Mouse (Mus musculus): ENCODE measurements around the gene Six5. TPM values are rescaled to one million over a fixed set of nuclear protein-coding genes. Genes with fewer than 3 reads are reported as not detected.

The Six5 gene
- total and polyA plus RNA-seq, 3 experiments, result 3.0 to 7.7 TPM; not detected in 1

DNA sequence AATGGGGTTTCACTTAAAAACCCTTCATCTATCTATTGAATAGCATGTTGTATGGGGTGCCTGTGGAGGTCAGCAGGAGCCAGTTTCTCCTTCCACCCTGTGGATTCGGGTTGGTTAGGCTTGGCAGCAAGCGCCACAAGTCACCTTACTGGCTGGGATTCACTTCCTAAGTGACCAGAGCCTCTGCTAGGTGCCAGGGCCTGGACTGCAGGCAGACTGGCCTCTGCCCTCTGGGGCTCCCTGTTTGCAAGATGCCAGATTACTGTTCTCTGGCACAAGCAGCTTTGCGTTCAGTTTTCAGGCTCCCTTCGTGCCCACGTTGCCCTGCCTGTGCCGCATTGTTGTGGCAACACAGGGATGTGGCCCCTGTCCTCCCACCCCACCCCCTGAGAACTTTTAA lies 30.3 kb downstream of the Six5 start:
- no peak for TF ChIP-seq USF2 (IDR thresholded peaks at IDR 0.05; ENCODE audit: borderline replicate concordance in 1 of 2, insufficient read depth in 1 of 2, low read depth in 1 of 2, low read length in 2 of 2)
- TF ChIP-seq NELFE (IDR thresholded peaks at IDR 0.05; ENCODE audit: low read depth, low read length), result no peak
- TF ChIP-seq EP300 (IDR thresholded peaks at IDR 0.05; ENCODE audit: low read depth in 1 of 2, low read length in 2 of 2), result no peak
- no peak for TF ChIP-seq TCF12 (IDR thresholded peaks at IDR 0.05; ENCODE audit: low read depth, low read length)
- TF ChIP-seq TBP (IDR thresholded peaks at IDR 0.05; ENCODE audit: low read depth, low read length), result no peak
- TF ChIP-seq ZMIZ1 (IDR thresholded peaks at IDR 0.05; ENCODE audit: low read depth, low read length), result no peak
- TF ChIP-seq ELF1 (IDR thresholded peaks at IDR 0.05; ENCODE audit: low read depth, low read length), result no peak
- TF ChIP-seq MAFK (IDR thresholded peaks at IDR 0.05; ENCODE audit: borderline replicate concordance, low read depth, low read length), result no peak
- no peak for TF ChIP-seq CHD2 (IDR thresholded peaks at IDR 0.05; ENCODE audit: low read length)
- no peak for TF ChIP-seq MXI1 (IDR thresholded peaks at IDR 0.05; ENCODE audit: low read depth, low read length)
- no peak for TF ChIP-seq CTCF (IDR thresholded peaks at IDR 0.05 in 2 of 3, conservative IDR thresholded peaks at IDR 0.05 in 1 of 3; ENCODE audit: control insufficient read depth in 1 of 3, insufficient read depth in 1 of 3, low read depth in 2 of 3, low read length in 3 of 3, poor library complexity in 1 of 3, severe bottlenecking in 1 of 3)
- TF ChIP-seq ZNF384 (IDR thresholded peaks at IDR 0.05; ENCODE audit: low read depth, low read length), result no peak
- TF ChIP-seq MYB (IDR thresholded peaks at IDR 0.05; ENCODE audit: low read depth, low read length), result no peak
- no peak for TF ChIP-seq GATA1 (IDR thresholded peaks at IDR 0.05; ENCODE audit: low read depth, low read length)
- no peak for TF ChIP-seq ETS1 (IDR thresholded peaks at IDR 0.05; ENCODE audit: low read depth, low read length)
- TF ChIP-seq GABPA (IDR thresholded peaks at IDR 0.05; ENCODE audit: low read depth, low read length), result no peak
- no peak for TF ChIP-seq UBTF (IDR thresholded peaks at IDR 0.05; ENCODE audit: borderline replicate concordance, insufficient read depth, low read depth, low read length)
- no peak for TF ChIP-seq SIN3A (IDR thresholded peaks at IDR 0.05; ENCODE audit: low read length)
- no peak overlapping the region for H3K9ac ChIP-seq (ENCODE audit: control insufficient read depth, low read depth, low read length, poor library complexity, severe bottlenecking)

DNA sequence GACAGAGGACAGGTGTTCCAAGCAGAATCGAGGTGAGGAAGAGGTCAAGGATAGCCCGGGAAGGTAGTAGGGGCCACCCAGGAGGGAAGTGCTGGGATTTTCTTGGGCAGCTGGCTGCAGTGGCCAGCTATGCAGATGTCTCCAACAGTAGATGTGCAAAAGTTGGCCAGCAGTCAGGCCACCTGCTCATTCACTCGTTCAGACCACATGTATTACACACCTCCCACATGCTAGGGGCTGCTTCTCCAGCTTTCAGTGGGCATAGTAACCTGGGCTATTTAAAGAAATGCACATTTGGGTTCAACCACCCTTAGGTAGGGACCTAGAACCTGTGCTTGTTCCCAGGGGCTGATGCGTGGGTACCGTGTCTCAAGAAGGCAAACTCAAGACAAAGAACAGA lies 33.4 kb downstream of the Six5 start:
- peaks cover 0 to 4% of the 10 kb centered on the region in 2 experiments; a peak in 2 of 4 replicates for H3K4me1 ChIP-seq (ENCODE audit: control insufficient read depth in 1 of 2, insufficient read depth in 2 of 2, low read length in 2 of 2)
- H3K4me3 ChIP-seq (ENCODE audit: control insufficient read depth in 1 of 2, insufficient read depth in 1 of 2, low read depth in 2 of 2, low read length in 2 of 2), result no peak overlapping the region
- 0 out of 4 replicates have a peak, but pooled peaks cover 0 to 2% of the 10 kb centered on the region in 2 experiments for H3K36me3 ChIP-seq (ENCODE audit: control insufficient read depth in 1 of 2, insufficient read depth in 2 of 2, low read length in 2 of 2)
- no peak overlapping the region for H3K27ac ChIP-seq (ENCODE audit: control insufficient read depth, low read depth, low read length)
- H3K9ac ChIP-seq (ENCODE audit: control insufficient read depth, low read depth, low read length, poor library complexity, severe bottlenecking), result no peak overlapping the region
- no peak for TF ChIP-seq POLR2AphosphoS2 (IDR thresholded peaks at IDR 0.05; ENCODE audit: low read length)
- TF ChIP-seq POLR2A (IDR thresholded peaks at IDR 0.05; ENCODE audit: control insufficient read depth in 1 of 2, insufficient read depth in 1 of 2, low read depth in 1 of 2, low read length in 2 of 2, poor library complexity in 1 of 2), result no peak
- TF ChIP-seq KAT2A (conservative IDR thresholded peaks at IDR 0.05; ENCODE audit: low read depth, low read length), result no peak
- no peak for TF ChIP-seq MAZ (IDR thresholded peaks at IDR 0.05; ENCODE audit: low read depth, low read length)
- no peak for TF ChIP-seq E2F4 (IDR thresholded peaks at IDR 0.05; ENCODE audit: borderline replicate concordance, low read depth, low read length)
- no peak for TF ChIP-seq TAL1 (IDR thresholded peaks at IDR 0.05; ENCODE audit: low read length)
- no peak for TF ChIP-seq SIN3A (IDR thresholded peaks at IDR 0.05; ENCODE audit: low read length)
- TF ChIP-seq NELFE (IDR thresholded peaks at IDR 0.05; ENCODE audit: low read depth, low read length), result no peak
- no peak for TF ChIP-seq ZMIZ1 (IDR thresholded peaks at IDR 0.05; ENCODE audit: low read depth, low read length)
- no peak for TF ChIP-seq TBP (IDR thresholded peaks at IDR 0.05; ENCODE audit: low read depth, low read length)
- no peak for TF ChIP-seq JUND (IDR thresholded peaks at IDR 0.05; ENCODE audit: low read depth, low read length)
- no peak for TF ChIP-seq ZC3H11A (IDR thresholded peaks at IDR 0.05; ENCODE audit: low read depth, low read length)
- no peak for TF ChIP-seq MEF2A (IDR thresholded peaks at IDR 0.05; ENCODE audit: extremely low read depth, insufficient replicate concordance, low read depth, low read length, poor library complexity, severe bottlenecking)
- TF ChIP-seq CTCF (IDR thresholded peaks at IDR 0.05 in 2 of 3, conservative IDR thresholded peaks at IDR 0.05 in 1 of 3; ENCODE audit: control insufficient read depth in 1 of 3, insufficient read depth in 1 of 3, low read depth in 2 of 3, low read length in 3 of 3, poor library complexity in 1 of 3, severe bottlenecking in 1 of 3), result no peak
- no peak for TF ChIP-seq ELF1 (IDR thresholded peaks at IDR 0.05; ENCODE audit: low read depth, low read length)
- no peak for TF ChIP-seq ZKSCAN1 (IDR thresholded peaks at IDR 0.05; ENCODE audit: low read depth, low read length)
- TF ChIP-seq HCFC1 (IDR thresholded peaks at IDR 0.05; ENCODE audit: low read depth, low read length), result no peak
- TF ChIP-seq MAX (IDR thresholded peaks at IDR 0.05; ENCODE audit: low read length), result no peak
- no peak for TF ChIP-seq RAD21 (IDR thresholded peaks at IDR 0.05; ENCODE audit: low read depth, low read length)
- TF ChIP-seq MXI1 (IDR thresholded peaks at IDR 0.05; ENCODE audit: low read depth, low read length), result no peak
- no peaks in the 10 kb centered on the region for H3K9me3 ChIP-seq (replicated peaks; ENCODE audit: insufficient read depth, low read length)
- H3K27me3 ChIP-seq (ENCODE audit: control insufficient read depth in 1 of 2, insufficient read depth in 2 of 2, low read length in 2 of 2), result no peaks in the 10 kb centered on the region
- H3K79me2 ChIP-seq (ENCODE audit: control insufficient read depth, insufficient read depth, low read length, poor library complexity), result no peaks in the 10 kb centered on the region; the same call in 1 of the 2 replicates
- DNase-seq (ENCODE audit: low read depth, low spot score), result no peak

More for the DNA sequence above, 30.3 kb downstream of the Six5 start:
- Histone ChIP-seq H3K4me1 (ENCODE audit: control insufficient read depth in 1 of 2, insufficient read depth in 2 of 2, low read length in 2 of 2) (peaks cover 2 to 4% of the 10 kb centered on the region in 2 experiments; a peak in 2 of 4 replicates), H3K27ac (ENCODE audit: control insufficient read depth, low read depth, low read length) (no peak overlapping the region), H3K27me3 (ENCODE audit: control insufficient read depth in 1 of 2, insufficient read depth in 2 of 2, low read length in 2 of 2) (no peaks in the 10 kb centered on the region), H3K9me3 (replicated peaks; ENCODE audit: insufficient read depth, low read length) (no peaks in the 10 kb centered on the region), H3K4me3 (ENCODE audit: control insufficient read depth in 1 of 2, insufficient read depth in 1 of 2, low read depth in 2 of 2, low read length in 2 of 2) (no peak overlapping the region), H3K36me3 (ENCODE audit: control insufficient read depth in 1 of 2, insufficient read depth in 2 of 2, low read length in 2 of 2) (peaks cover 0 to 7% of the 10 kb centered on the region in 2 experiments; a peak in 2 of 4 replicates), H3K79me2 (ENCODE audit: control insufficient read depth, insufficient read depth, low read length, poor library complexity) (peaks cover 15% of the 10 kb centered on the region)
- no peak for DNase-seq (ENCODE audit: low read depth, low spot score)
